Mouse (Mus musculus) Muller cell, postnatal 12 days (primary cell): ENCODE data around the gene Prdx2.

ENCODE experiments used
- DNase-seq: peaks from one replicate; pipeline ENCODE4 v3.0.0-alpha.2; 2015; ENCODE audit errors: inconsistent ontology term

Prdx2 gene

DNA sequence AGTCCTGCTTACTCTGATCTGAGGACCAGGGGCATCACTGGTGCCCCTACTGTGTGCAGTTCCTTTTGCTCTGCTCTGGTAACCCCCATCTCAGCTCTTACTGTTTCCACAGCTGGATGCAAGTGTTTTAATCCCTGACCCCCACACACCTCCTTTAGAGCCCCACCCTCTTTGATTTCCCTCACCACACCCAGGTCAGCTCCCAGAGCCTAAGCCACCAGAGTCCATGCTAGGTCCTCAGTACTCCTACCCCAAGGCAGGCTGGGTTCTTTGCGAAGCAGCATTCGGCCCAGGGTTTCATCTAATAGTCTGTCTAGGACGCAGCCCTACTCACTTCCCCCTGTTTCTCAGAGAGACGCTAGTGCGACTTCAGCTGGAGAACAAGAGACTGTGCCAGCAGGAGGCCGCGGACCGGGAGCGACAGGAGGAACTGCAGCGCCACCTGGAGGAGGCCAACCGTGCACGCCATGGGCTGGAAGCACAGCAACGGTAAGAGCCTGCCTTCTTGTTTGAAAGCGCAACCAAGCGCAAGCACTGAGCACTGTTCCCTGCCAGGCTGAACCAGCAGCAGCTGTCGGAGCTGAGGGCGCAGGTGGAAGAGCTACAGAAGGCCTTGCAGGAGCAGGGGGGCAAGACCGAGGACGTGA is 28.4 kb downstream of the Prdx2 start:
- peak; percentile 90 for DNase-seq

GRCm38 (mm10) chr8:85007686-85008085 is 38.3 kb downstream of the Prdx2 start:
- DNase-seq, result no peak

GRCm38 (mm10) chr8:85011242-85011641 is 41.9 kb downstream of the Prdx2 start:
- no peak for DNase-seq

DNA sequence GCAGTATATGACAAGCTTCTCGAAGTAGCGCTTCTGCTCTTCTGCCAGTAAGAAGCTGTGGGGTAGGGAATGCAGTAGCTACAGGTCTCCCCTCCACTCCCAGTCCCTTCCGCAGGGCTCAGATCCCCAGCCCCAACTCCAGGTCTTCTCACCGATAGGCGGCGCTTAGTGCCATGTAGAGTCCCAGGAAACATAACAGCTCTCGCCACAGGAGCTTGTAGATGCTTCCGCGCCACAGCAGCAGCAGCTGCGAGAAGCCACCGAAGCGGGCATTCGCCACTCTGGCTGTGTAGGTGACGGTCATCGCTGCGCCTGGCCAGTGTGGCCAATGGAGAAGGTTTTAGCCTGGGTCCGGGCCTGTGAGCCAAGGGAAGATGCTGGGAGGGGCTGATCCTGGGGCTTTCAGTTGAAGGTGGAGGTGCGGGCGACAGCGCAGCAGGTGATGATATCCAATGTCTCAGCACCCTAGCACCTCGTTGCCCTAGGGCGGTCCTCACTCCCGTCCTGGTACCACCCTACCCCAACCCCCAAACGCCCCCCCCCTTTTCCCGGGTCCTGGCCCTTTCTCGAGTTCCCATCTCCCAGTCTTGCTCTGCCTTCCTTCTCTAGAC is 43.9 kb downstream of the Prdx2 start:
- peak; percentile 66 for DNase-seq

DNA sequence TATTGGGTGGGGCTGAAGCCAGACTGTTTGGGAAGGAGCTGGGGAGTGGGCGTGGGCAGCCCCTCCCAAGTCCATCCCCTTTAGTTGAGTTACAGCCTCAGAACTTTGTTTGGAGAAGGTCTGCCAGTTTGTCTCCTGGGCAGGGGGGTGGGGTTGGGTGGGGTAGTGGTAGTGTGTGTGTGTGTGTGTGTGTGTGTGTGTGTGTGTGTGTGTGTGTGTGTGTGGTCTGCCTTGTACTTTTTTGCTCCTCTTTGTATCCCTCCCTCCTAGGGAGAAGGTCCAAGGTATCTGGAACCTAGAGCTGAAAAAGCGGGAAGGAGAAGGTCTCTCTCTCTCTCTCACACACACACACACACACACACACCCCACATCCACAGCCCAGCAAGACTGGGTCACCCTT is 45.0 kb downstream of the Prdx2 start, which contains the start of gene Best2:
Best2 (minus strand) TSS at position 101 of the 400 bp plus-strand sequence.
- DNase-seq, result no peak

DNA sequence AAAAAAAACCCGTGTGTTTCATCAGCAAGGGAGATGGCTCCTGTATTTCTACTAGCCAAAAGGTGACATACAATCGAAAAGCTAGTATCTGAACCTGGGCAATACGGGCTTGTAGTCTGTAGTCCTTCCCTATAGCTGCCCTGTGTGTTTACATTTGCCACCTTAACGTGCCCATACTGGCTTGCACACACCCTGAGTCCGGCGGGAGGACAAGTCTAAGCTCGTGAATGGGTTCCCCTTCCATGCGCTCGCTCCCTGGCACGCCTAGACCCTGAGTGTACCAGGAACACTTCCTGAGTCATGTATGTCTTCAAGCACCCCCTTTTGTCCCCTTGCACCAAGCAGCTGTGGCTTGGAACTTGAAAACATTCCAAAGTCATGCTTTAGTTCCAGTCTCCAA is 47.3 kb downstream of the Prdx2 start:
- peak; percentile 2 for DNase-seq

DNA sequence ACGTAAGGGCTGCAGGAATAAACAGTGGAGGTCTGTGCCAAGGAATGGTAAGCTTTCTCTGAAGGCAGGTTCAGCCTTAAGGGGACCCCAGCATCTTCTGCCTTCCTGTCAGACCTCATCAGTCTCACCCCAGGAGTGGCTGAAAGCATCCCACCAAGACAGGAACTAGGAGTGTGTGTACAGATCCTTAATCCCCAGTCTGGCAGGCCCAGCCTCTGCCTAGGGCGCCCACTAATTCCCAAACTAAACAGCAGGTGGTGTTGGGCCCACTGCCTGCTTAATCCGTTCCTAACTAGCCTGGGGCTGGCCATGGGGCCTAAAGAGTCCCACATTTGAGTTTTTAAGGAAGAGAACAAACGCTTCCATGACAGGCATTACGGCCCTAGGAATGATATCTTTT is 47.8 kb downstream of the Prdx2 start:
- no peak for DNase-seq

DNA sequence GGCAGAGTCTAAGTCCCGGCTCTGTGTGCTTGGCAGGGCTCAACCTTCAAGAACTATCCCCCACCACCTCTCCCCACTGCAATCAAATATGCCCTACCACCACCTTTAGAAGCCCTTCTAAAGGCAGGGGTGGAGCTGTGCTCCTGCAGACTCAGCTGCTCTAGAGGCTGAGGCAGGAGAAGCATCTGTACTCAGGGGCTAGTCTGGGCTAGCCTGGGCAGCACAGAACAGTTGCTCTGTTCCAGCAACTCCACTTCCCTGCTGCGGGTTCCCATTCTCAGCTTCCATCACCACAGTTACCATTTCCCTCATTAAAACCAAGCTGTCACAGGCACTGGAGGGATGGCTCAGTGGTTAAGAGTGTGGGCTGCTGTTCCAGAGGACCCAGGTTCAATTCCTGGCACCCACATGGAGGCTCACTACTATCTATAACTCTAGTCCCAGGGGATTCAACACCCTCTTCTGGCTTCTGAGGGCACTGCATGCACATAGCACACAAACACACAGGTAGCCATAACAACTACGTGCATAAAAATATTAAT is 52.2 kb downstream of the Prdx2 start:
- no peak for DNase-seq

DNA sequence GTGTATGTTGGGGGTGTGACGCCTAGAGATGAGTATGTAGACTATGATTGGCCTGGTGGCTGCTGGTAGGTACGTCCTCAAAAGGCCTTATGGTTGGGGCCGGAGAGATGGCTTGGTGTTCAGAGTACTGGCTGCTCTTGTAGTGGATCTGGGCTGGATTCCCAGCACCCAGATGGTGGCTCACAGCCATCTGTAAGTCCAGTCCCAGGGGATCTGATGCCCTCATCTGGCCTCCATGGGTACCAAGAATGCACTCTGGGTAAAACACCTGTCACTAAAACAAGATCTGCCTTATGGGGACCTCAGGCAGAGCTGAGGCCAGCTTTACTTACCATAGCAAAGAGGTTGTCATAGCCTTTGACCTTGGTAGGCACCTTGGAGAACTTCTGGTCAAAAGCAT is 54.5 kb downstream of the Prdx2 start:
- no peak for DNase-seq
